Mouse (Mus musculus): ENCODE results near the gene Lclat1.

- no peak for TF ChIP-seq CTCF (conservative IDR thresholded peaks at IDR 0.05 in 1 of 2, IDR thresholded peaks at IDR 0.05 in 1 of 2; ENCODE audit: low read depth in 2 of 2, low read length in 2 of 2)
- TF ChIP-seq ZKSCAN1 (IDR thresholded peaks at IDR 0.05; ENCODE audit: borderline replicate concordance, low read depth, low read length), result no peak
- TF ChIP-seq ZMIZ1 (IDR thresholded peaks at IDR 0.05; ENCODE audit: low read depth, low read length), result no peak
- TF ChIP-seq ETS1 (conservative IDR thresholded peaks at IDR 0.05; ENCODE audit: low read depth, low read length), result no peak
- no peak for TF ChIP-seq EP300 (IDR thresholded peaks at IDR 0.05; ENCODE audit: low read length)
- TF ChIP-seq POLR2A (IDR thresholded peaks at IDR 0.05; ENCODE audit: low read depth, low read length), result no peak
Measured at GRCm38 (mm10) chr17:73118134-73118533, 10.3 kb downstream of the Lclat1 start.

Data from CH12.LX (cell line).